Mouse (Mus musculus): ENCODE data around the gene Capza1.

- no peak for TF ChIP-seq POLR2A (IDR thresholded peaks at IDR 0.05; ENCODE audit: control insufficient read depth in 1 of 2, insufficient read depth in 1 of 2, low read depth in 1 of 2, low read length in 2 of 2, poor library complexity in 1 of 2)
- no peak for TF ChIP-seq EP300 (IDR thresholded peaks at IDR 0.05; ENCODE audit: low read depth in 1 of 2, low read length in 2 of 2)
- TF ChIP-seq MXI1 (IDR thresholded peaks at IDR 0.05; ENCODE audit: low read depth, low read length) = no peak
- TF ChIP-seq MEF2A (IDR thresholded peaks at IDR 0.05; ENCODE audit: extremely low read depth, insufficient replicate concordance, low read depth, low read length, poor library complexity, severe bottlenecking) = no peak
- TF ChIP-seq CTCF (IDR thresholded peaks at IDR 0.05 in 2 of 3, conservative IDR thresholded peaks at IDR 0.05 in 1 of 3; ENCODE audit: control insufficient read depth in 1 of 3, insufficient read depth in 1 of 3, low read depth in 2 of 3, low read length in 3 of 3, poor library complexity in 1 of 3, severe bottlenecking in 1 of 3) = no peak
- TF ChIP-seq MAZ (IDR thresholded peaks at IDR 0.05; ENCODE audit: low read depth, low read length) = no peak
- no peak for TF ChIP-seq ZKSCAN1 (IDR thresholded peaks at IDR 0.05; ENCODE audit: low read depth, low read length)
- TF ChIP-seq MYC (IDR thresholded peaks at IDR 0.05; ENCODE audit: low read depth, low read length) = no peak
- no peak for TF ChIP-seq CHD2 (IDR thresholded peaks at IDR 0.05; ENCODE audit: low read length)
- TF ChIP-seq GATA1 (IDR thresholded peaks at IDR 0.05; ENCODE audit: low read depth, low read length) = no peak
- TF ChIP-seq TCF12 (IDR thresholded peaks at IDR 0.05; ENCODE audit: low read depth, low read length) = no peak
- no peak for TF ChIP-seq SIN3A (IDR thresholded peaks at IDR 0.05; ENCODE audit: low read length)
- no peak for TF ChIP-seq E2F4 (IDR thresholded peaks at IDR 0.05; ENCODE audit: borderline replicate concordance, low read depth, low read length)
- TF ChIP-seq USF2 (IDR thresholded peaks at IDR 0.05; ENCODE audit: borderline replicate concordance in 1 of 2, insufficient read depth in 1 of 2, low read depth in 1 of 2, low read length in 2 of 2) = no peak
Observed at GRCm38 (mm10) chr3:104789822-104790221, 74.5 kb downstream of the Capza1 start.

Data from MEL (cell line).